Mouse (Mus musculus): Measurements from ENCODE around the gene N4bp2. TPM values are rescaled to one million over a fixed set of nuclear protein-coding genes. Genes with fewer than 3 reads are reported as not detected.

N4bp2 gene
- polyA plus RNA-seq, 1 experiment from 2014 or later = 20.5 TPM

DNA sequence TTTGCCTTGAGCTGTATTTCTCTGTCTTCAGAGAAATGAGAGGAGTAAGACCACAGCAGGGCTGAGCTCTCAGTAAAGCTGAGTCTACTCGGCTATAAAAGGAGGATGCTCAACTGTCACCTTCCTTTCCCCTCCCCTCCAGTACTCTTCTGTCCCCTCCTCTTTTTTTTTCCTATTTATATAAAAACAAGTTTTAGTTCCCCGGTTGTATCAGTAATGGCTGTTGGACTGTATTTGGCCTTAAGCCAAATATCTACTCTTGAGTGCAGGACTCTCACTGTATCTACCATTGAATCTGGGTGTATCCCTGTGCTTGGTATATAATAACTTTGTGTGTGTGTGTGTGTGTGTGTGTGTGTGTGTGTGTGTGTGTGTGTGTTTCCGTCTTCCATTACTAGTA lies 31.4 kb downstream of the N4bp2 start:
- peaks cover 13% of the 10 kb centered on the region for H3K36me3 ChIP-seq (replicated peaks)
- 84% methylated on average over 3 of the region's 3 CpGs for WGBS

DNA sequence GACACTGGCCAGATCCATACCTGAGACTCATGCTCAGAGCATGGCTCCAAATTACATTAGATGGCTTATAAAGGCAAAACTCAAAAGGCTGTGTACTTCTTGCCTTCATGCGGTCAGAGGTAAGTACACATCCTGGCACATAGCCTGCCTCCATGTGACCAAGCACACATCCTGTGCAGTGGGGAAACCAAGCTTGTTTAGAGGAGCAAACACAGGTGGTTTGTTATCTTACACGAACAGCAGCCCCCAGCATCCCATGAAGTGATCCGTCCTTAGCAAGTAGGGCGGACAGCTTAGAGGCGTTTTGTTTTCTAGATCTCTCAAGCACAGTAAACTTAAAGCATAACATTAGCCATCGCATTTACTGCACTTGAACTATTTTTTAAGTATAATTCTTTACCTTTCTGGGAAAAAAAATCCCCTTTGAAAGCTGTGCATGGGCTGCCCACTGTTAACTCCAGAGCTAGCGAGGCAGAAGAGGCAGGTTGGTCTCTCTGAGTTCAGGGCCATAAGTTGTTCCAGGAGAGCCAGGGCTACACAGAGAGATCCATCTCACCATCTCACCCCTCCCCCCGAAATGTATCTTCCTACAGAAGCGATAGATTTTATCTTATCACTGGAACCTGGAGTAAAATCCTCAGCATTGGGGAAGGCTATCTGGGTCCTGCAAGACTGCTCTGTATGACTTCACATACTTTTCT lies 32.1 kb downstream of the N4bp2 start:
- ATAC-seq (replicated peaks) = no peak
- Histone ChIP-seq H3K9me3 (no peaks in the 10 kb centered on the region), H3K4me2 (no peak overlapping the region), H3K27me3 (replicated peaks) (no peaks in the 10 kb centered on the region), H3K4me3 (no peak overlapping the region), H3K4me1 (no peaks in the 10 kb centered on the region), H3K36me3 (replicated peaks) (peaks cover 11% of the 10 kb centered on the region), H3K9ac (no peak overlapping the region), H3K27ac (no peak overlapping the region)
- WGBS = 95% methylated on average over 9 of the region's 9 CpGs

More for the DNA sequence above, 31.4 kb downstream of the N4bp2 start:
- Histone ChIP-seq H3K4me2 (no peak overlapping the region), H3K4me1 (no peaks in the 10 kb centered on the region), H3K27ac (no peak overlapping the region), H3K9me3 (no peaks in the 10 kb centered on the region), H3K27me3 (replicated peaks) (no peaks in the 10 kb centered on the region), H3K4me3 (no peak overlapping the region), H3K9ac (no peak overlapping the region)
- ATAC-seq (replicated peaks) = no peak

DNA sequence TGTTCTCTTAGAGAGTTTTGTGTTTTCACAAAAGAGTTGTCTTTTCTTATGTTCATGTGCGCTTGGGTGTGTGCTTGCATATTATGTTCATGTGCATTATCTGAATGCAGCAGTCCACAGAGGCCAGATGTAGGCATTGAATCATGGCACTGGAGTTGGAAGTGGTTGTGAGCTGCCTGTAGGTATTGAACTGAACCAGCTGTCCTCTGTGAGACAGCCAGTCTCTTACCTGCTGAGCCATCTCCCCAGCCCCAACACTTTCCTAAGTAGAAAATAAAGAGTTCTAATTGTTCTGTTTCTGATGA lies 32.6 kb downstream of the N4bp2 start:
- WGBS = 91% methylated on average over 1 of the region's 1 CpGs
- ATAC-seq (replicated peaks) = no peak

DNA sequence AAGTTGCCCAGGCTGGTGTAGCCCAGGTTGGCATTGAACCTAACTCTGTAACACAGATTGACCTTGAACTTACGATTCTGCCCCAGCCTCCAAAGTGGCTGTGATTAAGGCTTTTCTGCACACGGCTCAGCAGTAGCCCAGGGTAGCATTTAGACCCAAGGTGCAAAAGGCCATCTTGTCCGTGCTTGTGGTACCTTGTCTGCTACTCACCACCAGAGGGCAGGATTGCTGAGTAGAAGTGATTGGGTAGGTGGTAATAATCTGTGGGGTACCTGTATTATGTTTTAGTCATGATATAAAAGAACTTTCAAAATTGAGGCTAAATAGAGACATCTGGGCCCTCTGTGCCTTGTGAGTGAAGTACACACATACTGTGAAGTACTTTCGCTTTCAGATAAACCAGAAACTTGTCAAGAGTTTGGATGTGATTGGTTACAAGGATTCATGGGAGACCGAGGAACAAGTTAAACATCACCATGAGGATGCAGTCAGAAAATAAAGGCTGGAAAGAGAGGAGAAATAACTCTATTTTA lies 60.3 kb downstream of the N4bp2 start:
- no peak overlapping the region for H3K4me2 ChIP-seq
- H3K4me1 ChIP-seq = no peaks in the 10 kb centered on the region
- ATAC-seq (replicated peaks) = no peak
- H3K9me3 ChIP-seq = no peaks in the 10 kb centered on the region
- peaks cover 11% of the 10 kb centered on the region; the same call in 1 of the 2 replicates for H3K36me3 ChIP-seq (replicated peaks)
- H3K27me3 ChIP-seq (replicated peaks) = no peaks in the 10 kb centered on the region
- H3K27ac ChIP-seq = no peak overlapping the region
- H3K4me3 ChIP-seq = no peak overlapping the region
- no peak overlapping the region for H3K9ac ChIP-seq
- 73% methylated on average over 5 of the region's 5 CpGs for WGBS

More for the DNA sequence above, 32.6 kb downstream of the N4bp2 start:
- Histone ChIP-seq H3K36me3 (replicated peaks) (peaks cover 10% of the 10 kb centered on the region; the same call in 1 of the 2 replicates), H3K4me2 (no peak overlapping the region), H3K9ac (no peak overlapping the region), H3K27me3 (replicated peaks) (no peaks in the 10 kb centered on the region), H3K4me3 (no peak overlapping the region), H3K4me1 (no peaks in the 10 kb centered on the region), H3K9me3 (no peaks in the 10 kb centered on the region), H3K27ac (no peak overlapping the region)

DNA sequence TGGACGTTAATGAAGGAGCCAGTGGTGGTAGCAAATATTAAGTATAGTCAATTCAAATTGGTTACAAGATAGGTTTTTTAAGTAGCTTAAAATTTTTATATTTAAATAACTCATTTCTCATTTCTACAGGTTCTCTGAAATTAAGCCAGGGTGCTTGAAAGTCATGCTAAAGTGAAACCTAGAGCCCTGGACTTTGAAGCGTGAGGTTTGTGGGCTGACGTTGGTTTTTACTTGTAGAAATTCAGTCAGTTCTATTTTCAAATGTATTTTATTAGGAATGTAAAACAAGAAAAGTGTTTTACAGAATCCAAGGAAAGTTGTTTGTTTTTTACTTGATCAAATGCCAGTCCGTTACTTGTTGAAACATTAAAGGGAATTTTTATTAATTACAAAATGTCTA lies 63.2 kb downstream of the N4bp2 start:
- WGBS = 96% methylated on average over 4 of the region's 4 CpGs
- Histone ChIP-seq H3K27me3 (replicated peaks) (no peaks in the 10 kb centered on the region), H3K4me2 (no peak overlapping the region), H3K4me1 (no peaks in the 10 kb centered on the region), H3K9ac (no peak overlapping the region), H3K27ac (no peak overlapping the region), H3K4me3 (no peak overlapping the region), H3K36me3 (replicated peaks) (peaks cover 11% of the 10 kb centered on the region; the same call in 1 of the 2 replicates), H3K9me3 (no peaks in the 10 kb centered on the region)
- no peak for ATAC-seq (replicated peaks)

DNA sequence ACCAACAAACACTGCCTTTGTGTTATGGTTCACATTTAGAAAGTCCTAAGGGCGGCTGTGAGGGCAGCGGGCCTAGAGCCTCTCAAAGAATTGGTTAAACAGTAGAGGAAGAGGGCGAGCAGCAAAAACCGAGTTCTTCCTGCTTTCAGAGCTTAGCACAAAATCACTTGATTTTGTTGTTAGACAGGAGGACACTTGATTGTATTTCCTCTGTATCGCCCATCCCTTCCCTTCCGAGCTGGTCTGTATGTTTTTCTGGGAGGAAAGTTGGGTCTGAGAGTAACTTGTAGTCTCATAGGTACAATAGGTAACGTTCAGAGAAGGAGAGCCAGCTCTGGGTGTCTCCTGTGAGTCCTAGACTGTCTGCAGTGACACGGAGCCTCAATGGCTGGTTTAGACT lies 63.8 kb downstream of the N4bp2 start:
- Histone ChIP-seq H3K27ac (no peak overlapping the region), H3K4me1 (no peaks in the 10 kb centered on the region), H3K9me3 (no peaks in the 10 kb centered on the region), H3K9ac (no peak overlapping the region), H3K4me2 (no peak overlapping the region), H3K4me3 (no peak overlapping the region), H3K27me3 (replicated peaks) (no peaks in the 10 kb centered on the region), H3K36me3 (replicated peaks) (peaks cover 11% of the 10 kb centered on the region; the same call in 1 of the 2 replicates)
- WGBS = 94% methylated on average over 8 of the region's 8 CpGs
- ATAC-seq (replicated peaks) = no peak

DNA sequence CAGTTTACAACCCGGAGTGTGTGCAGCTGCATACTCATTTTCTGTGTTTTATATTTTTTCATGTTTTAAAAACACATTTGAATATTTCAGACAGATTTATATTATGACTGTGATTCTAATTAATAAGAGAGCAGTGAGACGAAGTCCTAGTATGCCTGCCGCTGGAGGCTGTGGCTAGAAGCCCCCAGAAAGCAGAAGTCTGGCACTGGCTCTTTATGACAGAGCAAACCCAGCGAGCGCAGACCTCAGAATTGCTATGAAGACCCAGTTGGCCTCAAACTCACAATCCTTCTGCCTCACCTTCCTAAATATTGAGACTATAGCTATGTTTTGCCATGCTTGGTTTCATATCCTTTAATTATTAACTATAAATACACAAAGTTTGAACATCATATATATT lies 64.9 kb downstream of the N4bp2 start:
- 93% methylated on average over 5 of the region's 5 CpGs for WGBS
- no peak for ATAC-seq (replicated peaks)

DNA sequence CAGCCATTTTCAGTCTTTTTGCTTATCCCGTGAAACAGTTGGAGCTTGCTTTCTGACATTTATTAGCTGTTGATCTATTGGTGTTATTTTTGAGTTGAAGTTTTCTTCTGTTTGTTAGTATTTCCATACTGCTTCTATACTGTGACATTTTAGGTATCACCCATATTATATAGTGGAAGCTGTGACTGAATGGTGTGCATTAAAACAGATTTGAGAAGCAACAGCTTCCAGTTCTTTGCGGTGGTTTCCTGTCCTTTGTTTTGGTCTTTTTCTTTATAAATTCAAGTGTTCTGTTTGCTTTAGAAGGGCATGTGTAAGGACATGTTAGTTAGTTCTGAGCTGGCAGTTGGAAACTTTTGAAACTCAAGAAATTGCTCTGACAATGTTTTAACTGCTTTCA lies 65.7 kb downstream of the N4bp2 start:
- no peaks in the 10 kb centered on the region for H3K4me1 ChIP-seq
- H3K27me3 ChIP-seq (replicated peaks) = no peaks in the 10 kb centered on the region
- no peak overlapping the region for H3K4me3 ChIP-seq
- no peaks in the 10 kb centered on the region for H3K9me3 ChIP-seq
- H3K36me3 ChIP-seq (replicated peaks) = peaks cover 5% of the 10 kb centered on the region; the same call in 1 of the 2 replicates
- ATAC-seq (replicated peaks) = no peak
- no peak overlapping the region for H3K4me2 ChIP-seq
- WGBS = 81% methylated on average over 2 of the region's 2 CpGs
- H3K27ac ChIP-seq = no peak overlapping the region
- no peak overlapping the region for H3K9ac ChIP-seq

More for the DNA sequence above, 64.9 kb downstream of the N4bp2 start:
- Histone ChIP-seq H3K36me3 (replicated peaks) (peaks cover 5% of the 10 kb centered on the region; the same call in 1 of the 2 replicates), H3K4me1 (no peaks in the 10 kb centered on the region), H3K9me3 (no peaks in the 10 kb centered on the region), H3K4me2 (no peak overlapping the region), H3K9ac (no peak overlapping the region), H3K27ac (no peak overlapping the region), H3K4me3 (no peak overlapping the region), H3K27me3 (replicated peaks) (no peaks in the 10 kb centered on the region)

DNA sequence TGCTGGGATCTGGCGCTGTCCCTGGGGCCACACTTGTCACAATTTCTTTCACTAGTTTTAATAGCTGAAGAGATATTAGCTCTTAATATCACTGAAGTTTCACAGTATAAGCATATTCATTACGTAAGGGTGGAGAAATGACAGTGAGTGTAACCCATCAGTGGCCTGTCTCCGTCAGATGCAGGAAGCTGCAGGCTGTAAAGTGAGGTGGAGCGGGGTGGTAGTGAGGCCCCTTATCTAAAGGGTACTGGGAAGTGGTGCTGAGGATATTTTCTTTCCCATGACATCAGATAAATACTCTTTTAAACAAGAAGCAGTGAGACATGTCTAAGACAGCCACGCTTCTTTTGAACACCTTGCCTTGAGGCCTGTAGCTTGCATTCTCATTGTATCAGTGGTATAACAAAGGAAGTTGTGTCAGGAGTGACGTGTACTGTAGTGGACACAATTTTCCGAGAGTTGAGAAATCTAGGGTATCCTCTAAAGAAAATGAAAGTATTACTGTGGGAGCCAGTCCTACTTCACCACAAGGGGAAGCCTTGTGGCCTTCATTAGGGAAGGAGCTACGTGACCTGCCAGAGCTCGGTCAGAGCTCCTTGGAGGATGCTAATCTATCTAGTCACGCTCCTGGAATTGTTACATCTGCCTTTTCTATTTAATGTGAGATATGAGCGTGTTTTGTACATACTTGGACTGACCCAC lies 68.7 kb downstream of the N4bp2 start:
- 86% methylated on average over 11 of the region's 11 CpGs for WGBS
- no peak for ATAC-seq (replicated peaks)
- no peaks in the 10 kb centered on the region for H3K4me1 ChIP-seq
- peaks cover 2% of the 10 kb centered on the region; the same call in 1 of the 2 replicates for H3K36me3 ChIP-seq (replicated peaks)
- no peak overlapping the region for H3K4me3 ChIP-seq
- H3K4me2 ChIP-seq = no peak overlapping the region
- H3K27ac ChIP-seq = no peak overlapping the region
- H3K9me3 ChIP-seq = no peaks in the 10 kb centered on the region
- no peak overlapping the region for H3K9ac ChIP-seq
- H3K27me3 ChIP-seq (replicated peaks) = no peaks in the 10 kb centered on the region

DNA sequence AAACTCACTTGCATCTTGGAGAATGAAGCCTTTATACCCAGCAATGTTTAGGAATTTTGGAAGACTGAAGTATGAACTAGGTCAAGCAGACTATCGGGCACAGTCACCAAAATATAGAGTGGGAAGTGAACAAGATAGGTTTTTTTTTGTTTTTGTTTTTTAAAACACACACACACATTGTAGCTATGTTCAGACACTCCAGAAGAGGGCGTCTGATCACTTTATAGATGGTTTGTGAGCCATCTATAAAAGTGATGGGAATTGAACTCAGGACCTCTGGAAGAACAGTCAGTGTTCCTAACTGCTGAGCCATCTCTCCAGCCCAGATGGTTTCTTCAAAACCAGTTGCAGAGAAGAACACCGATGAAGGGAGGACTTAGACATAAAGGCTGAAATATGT lies 69.8 kb downstream of the N4bp2 start:
- Histone ChIP-seq H3K4me2 (no peak overlapping the region), H3K27ac (no peak overlapping the region), H3K36me3 (replicated peaks) (no peaks in the 10 kb centered on the region), H3K4me3 (no peak overlapping the region), H3K9ac (no peak overlapping the region), H3K27me3 (replicated peaks) (no peaks in the 10 kb centered on the region), H3K9me3 (no peaks in the 10 kb centered on the region), H3K4me1 (no peaks in the 10 kb centered on the region)
- WGBS = 79% methylated on average over 3 of the region's 3 CpGs
- no peak for ATAC-seq (replicated peaks)

DNA sequence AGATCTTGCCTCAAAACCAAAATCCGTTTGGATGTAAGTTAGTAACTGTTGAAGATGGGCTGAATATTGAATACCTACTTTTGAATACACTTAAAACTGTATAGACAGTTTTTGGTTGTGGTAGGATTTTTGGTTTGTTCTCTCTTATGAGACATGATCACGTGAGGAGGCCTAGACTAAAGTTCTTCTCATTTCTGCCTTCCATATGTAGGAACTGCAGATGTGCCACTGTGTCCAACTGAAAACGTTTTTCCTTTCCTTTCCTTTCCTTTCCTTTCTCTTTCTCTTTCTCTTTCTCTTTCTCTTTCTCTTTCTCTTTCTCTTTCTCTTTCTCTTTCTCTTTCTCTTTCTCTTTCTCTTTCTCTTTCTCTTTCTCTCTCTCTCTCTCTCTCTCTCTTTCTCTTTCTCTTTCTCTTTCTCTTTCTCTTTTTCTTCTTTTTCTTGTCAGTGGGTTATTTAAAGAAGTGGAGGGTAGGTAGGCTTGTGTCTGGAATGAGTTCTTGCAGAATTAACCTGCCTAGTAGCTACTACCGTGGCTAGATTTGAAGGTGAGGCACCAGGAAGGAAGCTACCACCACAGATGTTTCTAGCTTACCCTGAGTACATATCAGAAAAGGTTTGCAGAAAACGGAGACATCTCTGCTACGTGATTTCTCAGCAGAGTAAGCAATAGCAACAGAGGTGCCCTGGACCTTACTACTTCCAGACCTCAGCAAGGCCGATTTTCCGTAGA lies 70.6 kb downstream of the N4bp2 start:
- no peak for ATAC-seq (replicated peaks)
- no peaks in the 10 kb centered on the region for H3K27me3 ChIP-seq (replicated peaks)
- no peak overlapping the region for H3K27ac ChIP-seq
- no peak overlapping the region for H3K4me2 ChIP-seq
- no peaks in the 10 kb centered on the region for H3K9me3 ChIP-seq
- H3K4me3 ChIP-seq = no peak overlapping the region
- H3K36me3 ChIP-seq (replicated peaks) = no peaks in the 10 kb centered on the region
- no peaks in the 10 kb centered on the region for H3K4me1 ChIP-seq
- 92% methylated on average over 8 of the region's 8 CpGs for WGBS
- H3K9ac ChIP-seq = no peak overlapping the region

DNA sequence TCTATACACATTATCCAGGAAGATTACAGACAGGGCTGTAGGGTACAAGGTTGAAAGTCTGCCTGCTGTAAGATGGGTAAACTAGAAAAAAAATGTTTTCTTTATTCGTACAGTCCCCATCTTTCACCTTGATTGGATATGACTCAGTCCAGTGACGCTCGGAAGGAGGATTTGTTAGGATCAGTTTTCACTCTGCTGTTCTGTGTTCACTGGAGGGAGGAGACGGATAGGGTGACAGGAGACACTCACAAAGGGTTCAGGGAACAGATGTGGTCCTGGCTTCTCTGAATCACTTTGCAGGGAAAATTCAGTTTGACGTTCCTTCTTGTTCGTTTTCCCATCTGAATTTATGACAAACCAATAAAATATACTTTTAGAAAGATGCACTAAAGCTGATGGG lies 74.7 kb downstream of the N4bp2 start:
- H3K36me3 ChIP-seq (replicated peaks) = no peaks in the 10 kb centered on the region
- ATAC-seq (replicated peaks) = no peak
- 76% methylated on average over 6 of the region's 6 CpGs for WGBS

More for the DNA sequence above, 74.7 kb downstream of the N4bp2 start:
- Histone ChIP-seq H3K27ac (no peak overlapping the region), H3K27me3 (replicated peaks) (no peaks in the 10 kb centered on the region), H3K9me3 (no peaks in the 10 kb centered on the region), H3K9ac (no peak overlapping the region), H3K4me2 (no peak overlapping the region), H3K4me1 (no peaks in the 10 kb centered on the region), H3K4me3 (no peak overlapping the region)

Data from midbrain, embryonic 15.5 days (tissue).